Mouse (Mus musculus): Measurements from ENCODE around the gene Marveld3. TPM values are rescaled to one million over a fixed set of nuclear protein-coding genes. Genes with fewer than 3 reads are reported as not detected.
A peak's percentile ranks its signal among the peaks of the same experiment; 100 is the strongest.

Marveld3 gene
- total RNA-seq (2021) = 1 to 10 TPM in 1 of 2 experiments, under 1 TPM in 1; 0.25 to 1.6 TPM
- long read RNA-seq, experiment 1, partial matches to known transcripts = 0 of 1 reads
- long read RNA-seq, experiment 1, other reads (novel, unspliced or antisense) = 0 of 1 reads
- long read RNA-seq, experiment 2 = 0 reads

GRCm38 (mm10) chr8:109961693-109962367 is at the start of gene Marveld3:
Marveld3 (minus strand) TSS chr8:109962203.
- DNase-seq (ENCODE audit: low spot score in 2 of 2) = no peak

GRCm38 (mm10) chr8:110010868-110011267 is 48.9 kb upstream of the Marveld3 start:
- peak in 1 of 2 experiments; percentile 32 for DNase-seq (ENCODE audit: low spot score in 2 of 2)

GRCm38 (mm10) chr8:110008995-110009446 is 47.0 kb upstream of the Marveld3 start:
- DNase-seq (ENCODE audit: low spot score in 2 of 2) = no peak

- DNase-seq (ENCODE audit: low spot score in 2 of 2) = no peak
Measured at GRCm38 (mm10) chr8:110008228-110008994, 46.4 kb upstream of the Marveld3 start.

GRCm38 (mm10) chr8:110006312-110007023 is 44.5 kb upstream of the Marveld3 start:
- no peak for DNase-seq (ENCODE audit: low spot score in 2 of 2)

- DNase-seq (ENCODE audit: low spot score in 2 of 2) = no peak
Measured at GRCm38 (mm10) chr8:110004300-110004699, 42.3 kb upstream of the Marveld3 start.

GRCm38 (mm10) chr8:110002953-110003352 is 41.0 kb upstream of the Marveld3 start:
- no peak for DNase-seq (ENCODE audit: low spot score in 2 of 2)

- DNase-seq (ENCODE audit: low spot score in 2 of 2) = no peak
Measured at GRCm38 (mm10) chr8:109999974-110000373, 38.0 kb upstream of the Marveld3 start.

GRCm38 (mm10) chr8:109998066-109998465 is 36.1 kb upstream of the Marveld3 start:
- DNase-seq (ENCODE audit: low spot score in 2 of 2) = no peak

GRCm38 (mm10) chr8:109997381-109997780 is 35.4 kb upstream of the Marveld3 start:
- DNase-seq (ENCODE audit: low spot score in 2 of 2) = no peak

- no peak for DNase-seq (ENCODE audit: low spot score in 2 of 2)
Measured at GRCm38 (mm10) chr8:109992951-109993350, 30.9 kb upstream of the Marveld3 start.

GRCm38 (mm10) chr8:109992166-109992565 is 30.2 kb upstream of the Marveld3 start:
- no peak for DNase-seq (ENCODE audit: low spot score in 2 of 2)

- DNase-seq (ENCODE audit: low spot score in 2 of 2) = no peak
Measured at GRCm38 (mm10) chr8:109990224-109990623, 28.2 kb upstream of the Marveld3 start, which contains the start of gene Tat. Tat (plus strand) TSS chr8:109990437.

GRCm38 (mm10) chr8:109989151-109989550 is 27.1 kb upstream of the Marveld3 start:
- DNase-seq (ENCODE audit: low spot score in 2 of 2) = no peak

- no peak for DNase-seq (ENCODE audit: low spot score in 2 of 2)
Measured at GRCm38 (mm10) chr8:109987776-109988175, 25.8 kb upstream of the Marveld3 start.

GRCm38 (mm10) chr8:109986384-109986783 is 24.4 kb upstream of the Marveld3 start:
- no peak for DNase-seq (ENCODE audit: low spot score in 2 of 2)

GRCm38 (mm10) chr8:109983944-109984343 is 21.9 kb upstream of the Marveld3 start:
- DNase-seq (ENCODE audit: low spot score in 2 of 2) = no peak

- DNase-seq (ENCODE audit: low spot score in 2 of 2) = no peak
Measured at GRCm38 (mm10) chr8:109982386-109983105, 20.5 kb upstream of the Marveld3 start.

GRCm38 (mm10) chr8:109979339-109979738 is 17.3 kb upstream of the Marveld3 start:
- no peak for DNase-seq (ENCODE audit: low spot score in 2 of 2)

GRCm38 (mm10) chr8:109972901-109973300 is 10.9 kb upstream of the Marveld3 start:
- no peak for DNase-seq (ENCODE audit: low spot score in 2 of 2)

GRCm38 (mm10) chr8:109970323-109970722 is 8.3 kb upstream of the Marveld3 start:
- no peak for DNase-seq (ENCODE audit: low spot score in 2 of 2)

All from adrenal gland, postnatal 4 days (tissue).